Mouse (Mus musculus): ENCODE data around the gene Folr2. TPM values are rescaled to one million over a fixed set of nuclear protein-coding genes. Genes with fewer than 3 reads are reported as not detected.

Gene Folr2
- polyA plus RNA-seq (2012; rRNA removed), result 54.9 and 84.6 TPM in 2 replicates

GRCm38 (mm10) chr7:101857094-101857493, at the start of gene Folr2:
Gene Folr2, minus strand, starts transcription at chr7:101857194.
- no peak for DNase-seq (ENCODE audit: low read depth)

DNA sequence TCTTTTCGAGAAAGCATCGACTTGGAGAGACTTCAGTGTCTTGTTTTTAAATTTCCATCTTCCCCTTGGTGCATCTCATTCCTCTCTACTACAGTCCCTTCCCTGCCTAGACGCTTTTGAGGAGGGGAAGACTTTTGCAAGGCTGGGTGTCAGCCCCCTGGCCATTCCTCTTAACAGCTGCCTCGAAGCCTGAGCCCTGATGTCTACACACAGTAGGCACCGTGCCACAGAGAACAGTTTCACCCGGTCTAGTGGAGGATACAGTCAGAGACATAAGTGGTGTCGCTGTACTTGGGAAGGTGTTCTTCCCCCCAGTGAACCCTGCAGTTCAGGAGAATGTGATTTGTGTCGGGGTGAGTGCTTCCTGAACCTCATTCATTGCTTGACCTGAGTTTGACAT, 49.7 kb upstream of the Folr2 start:
- no peak for DNase-seq (ENCODE audit: low read depth)

DNA sequence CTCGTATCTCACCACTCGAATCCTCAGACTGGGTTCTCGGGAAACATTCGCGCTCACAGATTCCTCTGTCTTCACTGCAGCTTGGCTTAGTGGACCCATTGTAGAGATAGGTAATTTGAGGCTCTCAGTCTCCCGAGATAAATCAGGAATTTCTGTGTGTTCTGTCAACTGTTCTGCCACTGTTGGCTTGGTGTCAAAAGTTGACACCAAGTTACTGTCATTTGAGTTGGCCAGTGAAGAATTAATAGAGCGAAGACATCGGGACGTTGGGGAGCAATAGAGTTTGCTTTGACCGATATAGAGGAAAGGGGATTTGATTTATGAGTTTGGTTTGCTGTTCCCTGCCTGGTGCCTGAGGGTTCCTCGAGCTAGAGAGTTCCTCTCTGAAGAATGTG, 49.3 kb upstream of the Folr2 start, which contains the start of gene Tomt:
TSS of gene Tomt (minus strand) at position 73 of the 395 bp plus-strand sequence.
- DNase-seq (ENCODE audit: low read depth), result no peak

DNA sequence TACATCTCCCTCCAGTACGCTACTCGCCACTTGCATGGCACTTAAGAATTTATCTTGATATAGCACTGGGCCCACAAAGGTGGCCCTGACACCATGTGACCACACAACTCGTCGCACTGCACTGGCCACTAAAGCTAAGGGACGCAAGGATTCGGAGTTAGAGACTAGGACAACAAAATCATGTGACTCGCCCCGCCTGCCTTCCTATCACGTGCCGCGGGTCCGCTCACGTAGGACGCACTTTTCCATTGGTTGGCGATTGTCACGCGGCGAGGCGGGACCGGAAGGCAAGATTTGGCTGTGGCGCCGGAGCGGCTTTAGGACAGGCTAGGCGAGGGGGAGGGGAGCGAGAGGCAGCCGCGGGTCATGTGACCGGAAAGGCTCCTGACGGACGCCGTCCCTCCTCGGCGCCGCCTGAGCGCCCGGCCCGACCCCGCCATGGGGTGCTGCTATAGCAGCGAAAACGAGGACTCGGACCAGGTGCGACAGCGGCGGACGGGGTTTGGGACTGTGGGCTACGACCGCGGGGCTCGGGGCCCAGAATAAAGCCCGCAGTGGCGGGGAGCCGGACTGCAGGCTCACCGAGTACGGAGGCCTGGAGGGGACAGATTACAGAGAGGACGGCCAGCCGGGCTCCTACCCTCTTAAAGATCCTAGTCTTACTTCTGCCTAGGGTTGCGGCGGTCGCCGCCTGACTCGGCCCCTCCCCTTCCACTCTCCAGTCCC, 48.7 kb upstream of the Folr2 start, which contains the start of gene Lamtor1:
TSS of gene Lamtor1 (plus strand) at position 344 of the 726 bp plus-strand sequence.
- peak; percentile 89 for DNase-seq (ENCODE audit: low read depth)

DNA sequence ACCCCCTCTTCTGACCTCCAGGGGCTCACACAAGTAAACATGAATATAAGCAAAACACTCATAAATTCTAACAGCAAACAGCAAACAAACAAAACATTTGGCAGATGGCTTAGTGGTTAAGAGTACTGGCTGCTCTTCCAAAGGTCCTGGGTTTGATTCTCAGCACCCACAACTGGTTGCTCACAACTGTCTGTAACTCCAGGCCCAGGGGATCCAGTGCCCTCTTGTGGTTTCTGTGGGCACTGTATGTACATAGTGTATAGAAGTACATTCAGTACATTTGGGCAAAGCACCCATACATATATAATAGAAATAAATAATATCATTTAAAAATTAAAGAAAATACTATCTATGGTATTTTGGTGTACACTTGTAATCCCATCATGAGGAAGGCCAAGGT, 45.9 kb upstream of the Folr2 start:
- DNase-seq (ENCODE audit: low read depth), result no peak

GRCm38 (mm10) chr7:101901969-101902368, 45.0 kb upstream of the Folr2 start:
- no peak for DNase-seq (ENCODE audit: low read depth)

- no peak for DNase-seq (ENCODE audit: low read depth)
Measured at GRCm38 (mm10) chr7:101900331-101901097, 43.5 kb upstream of the Folr2 start.

DNA sequence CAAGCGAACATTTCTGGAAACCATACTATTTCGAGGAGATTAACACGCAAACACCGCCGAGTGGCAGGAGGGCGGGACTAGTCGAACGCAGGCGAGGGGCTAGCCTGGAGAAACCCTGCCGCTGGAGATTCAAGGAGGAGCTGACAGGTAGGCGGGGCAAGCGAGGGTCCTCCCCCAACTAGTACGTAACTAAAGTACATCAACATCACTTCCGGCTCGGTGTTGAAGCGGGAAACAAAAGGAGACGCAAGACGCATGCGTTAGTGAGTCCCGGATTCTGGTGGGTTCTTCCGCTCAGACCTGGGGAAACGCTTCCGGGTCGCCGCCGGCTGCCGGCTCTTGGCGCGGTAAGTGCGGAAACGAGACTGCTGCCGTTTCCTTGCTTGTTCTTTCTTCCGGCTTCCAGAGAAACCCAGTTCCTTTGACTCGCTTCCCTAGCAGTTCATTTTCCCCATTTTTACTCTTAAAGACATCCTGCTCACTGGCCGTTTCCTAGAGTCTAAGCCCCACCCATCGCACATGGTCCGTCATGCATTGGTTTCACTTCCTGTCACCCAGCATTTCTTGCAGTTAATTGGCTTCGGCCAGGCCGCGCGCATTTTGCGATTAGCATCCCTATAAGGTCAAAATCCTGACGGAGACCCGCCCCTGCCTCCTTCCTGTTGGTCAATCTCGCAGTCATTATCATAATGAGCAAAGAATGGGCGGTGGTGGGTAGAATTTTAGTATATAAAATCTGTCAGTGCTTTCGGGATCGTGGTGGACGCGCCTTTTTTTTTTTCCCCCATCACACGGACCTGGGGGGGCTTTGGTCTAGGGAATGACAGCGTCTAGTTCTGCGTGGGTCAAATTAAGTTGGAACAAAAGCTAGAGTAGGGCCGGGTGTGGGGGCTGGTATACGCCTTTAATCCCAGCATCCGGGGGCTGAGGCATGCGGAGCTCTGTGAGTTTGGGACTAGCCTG, 39.4 kb upstream of the Folr2 start:
- peak; percentile 86 for DNase-seq (ENCODE audit: low read depth)

- DNase-seq (ENCODE audit: low read depth), result no peak
Measured at GRCm38 (mm10) chr7:101895695-101896094, 38.7 kb upstream of the Folr2 start.

DNA sequence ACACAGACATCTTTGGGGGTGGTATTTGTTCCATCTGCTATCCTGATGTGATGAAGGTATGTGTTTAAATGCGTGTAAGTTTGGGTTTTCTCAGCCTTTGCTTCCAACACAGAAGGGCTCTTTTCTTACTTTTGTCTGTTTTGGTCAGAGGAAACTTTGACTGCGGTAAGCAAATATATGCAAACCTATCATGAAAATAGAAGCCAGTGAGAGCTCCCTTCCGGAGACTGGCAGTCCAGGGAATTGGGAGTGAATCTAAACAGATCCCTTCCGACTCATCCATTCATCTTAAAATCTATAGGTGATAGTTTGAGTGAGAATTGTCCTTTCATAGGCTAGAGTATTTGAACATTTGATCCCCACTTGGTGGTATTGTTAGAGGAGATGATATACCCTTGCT, 31.5 kb upstream of the Folr2 start:
- no peak for DNase-seq (ENCODE audit: low read depth)

GRCm38 (mm10) chr7:101886274-101886673, 29.3 kb upstream of the Folr2 start:
- no peak for DNase-seq (ENCODE audit: low read depth)

GRCm38 (mm10) chr7:101884160-101884559, 27.2 kb upstream of the Folr2 start:
- no peak for DNase-seq (ENCODE audit: low read depth)

GRCm38 (mm10) chr7:101882413-101883154, 25.6 kb upstream of the Folr2 start:
- no peak for DNase-seq (ENCODE audit: low read depth)

DNA sequence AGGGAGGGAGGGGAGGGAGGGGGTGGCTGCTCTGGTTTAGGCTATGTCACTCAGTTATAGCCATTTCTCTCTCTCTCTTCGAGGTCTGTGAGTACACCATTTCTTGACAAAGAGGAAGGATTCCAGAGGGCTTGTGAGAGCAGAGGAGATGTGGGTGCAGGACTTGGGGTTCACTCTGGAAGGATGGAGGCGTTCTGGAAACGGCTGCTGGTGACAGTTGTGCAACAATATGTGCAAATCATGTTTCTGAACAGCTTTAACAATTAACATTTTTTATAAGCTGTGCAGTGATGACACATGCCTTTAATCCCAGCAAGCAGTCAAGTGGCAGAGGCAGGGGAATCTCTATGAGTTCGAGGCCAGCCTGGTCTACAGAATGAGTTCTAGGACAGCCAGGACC, 23.9 kb upstream of the Folr2 start:
- no peak for DNase-seq (ENCODE audit: low read depth)

- DNase-seq (ENCODE audit: low read depth), result no peak
Measured at GRCm38 (mm10) chr7:101875978-101876377, 19.0 kb upstream of the Folr2 start.

GRCm38 (mm10) chr7:101871296-101871695, 14.3 kb upstream of the Folr2 start:
- DNase-seq (ENCODE audit: low read depth), result no peak

DNA sequence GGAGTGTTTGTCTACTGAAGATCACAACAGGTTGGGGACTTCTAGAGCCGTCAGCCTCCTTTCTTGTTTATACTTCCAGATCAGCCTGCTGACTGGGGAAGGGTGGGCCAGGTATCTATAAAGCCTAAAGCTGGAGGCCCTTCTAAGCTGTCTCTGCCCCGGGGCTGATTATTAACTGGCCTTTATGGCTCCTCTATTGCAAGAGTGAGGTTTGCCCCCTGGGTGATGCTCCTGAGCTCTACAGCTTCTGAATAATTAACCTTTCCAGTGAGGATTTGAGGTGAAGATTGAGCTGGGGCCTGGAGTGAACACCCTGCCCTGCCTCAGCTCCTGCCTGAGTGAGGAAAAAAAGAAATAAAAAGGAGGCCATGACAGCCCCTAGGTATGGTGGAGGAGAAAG, 13.6 kb upstream of the Folr2 start, which contains the start of gene Folr1:
TSS of gene Folr1 (minus strand) at position 160 of the 400 bp plus-strand sequence.
- no peak for DNase-seq (ENCODE audit: low read depth)

DNA sequence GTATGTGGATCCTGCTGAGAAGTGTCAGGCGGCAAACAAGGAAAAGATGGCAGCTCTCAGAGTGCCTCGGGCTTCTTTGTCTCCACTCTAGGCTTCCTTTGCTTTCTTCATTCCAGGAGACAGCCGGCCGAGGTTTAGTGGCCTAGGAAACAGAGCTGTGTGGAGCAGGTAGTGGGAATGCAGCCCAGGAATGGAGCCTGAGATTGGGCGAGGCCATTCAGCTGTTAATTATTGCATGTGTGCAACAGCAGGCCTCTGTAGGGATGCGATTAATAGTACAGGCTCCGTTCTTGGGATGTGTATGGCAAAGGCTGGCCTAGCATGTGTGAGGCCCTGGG, 12.1 kb upstream of the Folr2 start:
- DNase-seq (ENCODE audit: low read depth), result no peak

GRCm38 (mm10) chr7:101868241-101869162, 11.5 kb upstream of the Folr2 start:
- DNase-seq (ENCODE audit: low read depth), result peak; percentile 85

DNA sequence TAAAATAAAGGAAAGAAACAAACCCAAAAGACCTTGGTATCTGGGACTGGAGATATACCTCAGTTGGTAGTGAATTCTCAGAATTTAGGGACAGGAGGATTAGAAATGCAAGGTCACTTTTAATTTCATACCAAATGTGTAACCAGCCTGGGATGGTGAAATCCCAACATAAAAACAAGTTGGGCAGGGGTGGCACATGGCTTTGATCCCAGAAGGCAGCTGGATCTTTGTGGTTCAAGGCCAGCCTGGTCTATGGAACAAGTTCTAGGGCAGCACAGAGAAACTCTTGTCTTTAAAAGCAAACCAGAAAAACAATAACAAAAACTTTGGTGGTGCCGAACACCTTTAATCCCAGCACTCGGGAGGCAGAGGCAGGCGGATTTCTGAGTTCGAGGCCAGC, 10.5 kb upstream of the Folr2 start:
- no peak for DNase-seq (ENCODE audit: low read depth)

Data from gonadal fat pad, adult 2 months (tissue).